Comparison of ENCODE assay signal across 22 mouse cellular contexts in the genomic region with DNA sequence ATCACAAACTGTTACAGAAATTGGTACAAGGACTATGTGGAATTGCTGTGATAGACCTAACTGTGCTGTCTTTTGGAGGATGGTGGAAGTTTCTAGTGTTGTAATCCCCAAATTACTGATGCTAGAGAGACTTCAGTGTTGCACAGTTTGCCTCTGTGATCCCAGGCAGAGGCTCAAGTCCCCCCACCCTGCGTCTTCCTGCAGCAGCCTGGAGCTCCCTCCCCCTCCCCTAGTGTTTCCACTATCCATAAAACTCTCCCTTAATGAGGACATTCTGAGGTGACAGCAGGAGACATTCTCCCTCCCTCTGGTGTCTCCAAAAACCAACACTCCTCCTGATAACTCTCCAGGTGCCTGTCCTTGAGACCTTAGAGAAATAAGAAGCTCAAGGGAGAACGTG.
DNase-seq lines count a peak whose midpoint lies in the region; ATAC-seq lines count a peak whose summit lies in the region.
"Had no signal": no experiment of that assay in that cellular context is flagged by ENCODE, and none has a peak within 500 bp of the region (broad histone marks: within the 10 kb centered on the region; RNA-seq: fewer than 3 reads in every experiment).

No protein-coding gene starts in this region.

- no peaks in the 10 kb centered on the region for H3K36me3 ChIP-seq in kidney, embryonic 14.5 days (ENCODE audit: control insufficient read depth, insufficient read depth, low read length)
- no peaks in the 10 kb centered on the region for H3K36me3 ChIP-seq in kidney, embryonic 15.5 days
- H3K36me3 ChIP-seq: G1E had no signal

- no peak overlapping the region for H3K9ac ChIP-seq in kidney, embryonic 14.5 days (ENCODE audit: low read depth, low read length)
- H3K9ac ChIP-seq in kidney, embryonic 15.5 days, result no peak overlapping the region

- no peak for DNase-seq in kidney, postnatal 4 days
- DNase-seq in kidney, adult 11 months, result no peak
- DNase-seq in ZHBTc4 (ENCODE audit: low read depth, low spot score), result peak; percentile 4
- no peak for DNase-seq in cerebellum, postnatal 14 days
- DNase-seq: adrenal gland, adult 2 months; adrenal gland, adult 8-10 months; adrenal gland, postnatal 10 days; adrenal gland, postnatal 14 days; adrenal gland, postnatal 25 days; adrenal gland, postnatal 36 days; B cell, adult 2 months; cerebellum, adult 11 months; cerebellum, adult 11-12 months; cerebellum, adult 18-20 months; cerebellum, adult 2 months had no signal

- no peak overlapping the region for H3K4me3 ChIP-seq in kidney, embryonic 14.5 days (ENCODE audit: low read length)
- H3K4me3 ChIP-seq in kidney, embryonic 15.5 days (replicated peaks), result no peak overlapping the region

- H3K27me3 ChIP-seq in kidney, embryonic 14.5 days (ENCODE audit: control insufficient read depth, insufficient read depth, low read length), result no peaks in the 10 kb centered on the region
- no peaks in the 10 kb centered on the region for H3K27me3 ChIP-seq in kidney, embryonic 15.5 days
- H3K27me3 ChIP-seq: CH12.LX, Patski had no signal

- 3% methylated on average over 2 of the region's 2 CpGs for WGBS in kidney, embryonic 14.5 days
- WGBS in kidney, embryonic 15.5 days, result 6% methylated on average over 2 of the region's 2 CpGs

- H3K4me2 ChIP-seq in kidney, embryonic 14.5 days (replicated peaks; ENCODE audit: low read depth, low read length), result no peak overlapping the region
- no peak overlapping the region for H3K4me2 ChIP-seq in kidney, embryonic 15.5 days

- no peaks in the 10 kb centered on the region for H3K4me1 ChIP-seq in kidney, embryonic 14.5 days (ENCODE audit: control insufficient read depth, insufficient read depth, low read length)
- no peaks in the 10 kb centered on the region for H3K4me1 ChIP-seq in kidney, embryonic 15.5 days

- H3K9me3 ChIP-seq in kidney, embryonic 14.5 days (ENCODE audit: control insufficient read depth, low read length), result no peaks in the 10 kb centered on the region
- no peaks in the 10 kb centered on the region for H3K9me3 ChIP-seq in kidney, embryonic 15.5 days (replicated peaks)
- H3K9me3 ChIP-seq: G1E had no signal

- H3K27ac ChIP-seq in kidney, embryonic 14.5 days (ENCODE audit: low read depth, low read length), result no peak overlapping the region
- no peak overlapping the region for H3K27ac ChIP-seq in kidney, embryonic 15.5 days

- peak; percentile 69 for ATAC-seq in kidney, embryonic 14.5 days (ENCODE audit: low FRiP score, low TSS enrichment)
- ATAC-seq in kidney, embryonic 15.5 days (replicated peaks; ENCODE audit: low FRiP score), result 0 out of 2 replicates have a peak, but pooled peaks have one; percentile 52
- ATAC-seq: activated CD4-positive, CD25-positive, alpha-beta regulatory T cell, adult 4 months; CD4-positive, CD25-positive, alpha-beta regulatory T cell, adult 4 months; Patski had no signal
